In the genomic region with DNA sequence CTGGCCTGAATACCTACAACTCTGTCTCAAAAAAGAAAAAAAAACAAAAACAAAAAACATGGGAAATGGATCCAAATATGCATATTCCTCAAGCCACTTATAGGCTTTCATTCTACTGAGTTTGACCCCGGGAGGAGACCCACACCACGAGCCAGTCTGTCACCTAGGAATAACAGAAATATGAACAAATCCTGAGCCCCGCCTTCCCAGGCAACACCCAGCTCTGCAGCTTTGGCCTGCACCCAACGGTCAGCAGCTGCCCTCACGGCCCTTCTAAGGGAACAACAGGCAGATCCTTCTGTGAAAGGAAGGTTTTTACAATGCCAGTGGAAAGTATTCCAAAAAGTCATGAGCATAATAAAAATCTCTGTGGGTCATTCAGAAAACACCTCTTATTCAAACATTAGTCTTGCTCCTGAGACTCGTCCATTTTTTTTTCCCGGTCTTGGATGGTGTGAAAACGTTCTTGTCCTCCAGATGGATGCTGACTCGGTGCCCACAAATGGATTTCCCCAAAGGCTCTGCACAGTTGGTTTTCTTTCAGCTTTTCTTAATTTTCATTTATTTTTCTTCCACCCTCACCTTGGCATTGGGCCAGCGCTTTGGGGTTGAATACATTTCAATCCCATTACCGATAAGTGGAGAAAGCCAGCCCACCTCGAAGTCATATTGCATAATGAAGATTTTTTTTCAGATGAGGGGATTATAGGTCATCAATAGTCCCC, we compare ENCODE assay signal across 9 mouse cellular contexts.
A peak's percentile ranks its signal among the peaks of the same experiment; 100 is the strongest.
DNase-seq lines count a peak whose midpoint lies in the region; ATAC-seq lines count a peak whose summit lies in the region.
"Had no signal": no experiment of that assay in that cellular context is flagged by ENCODE, and none has a peak within 500 bp of the region (broad histone marks: within the 10 kb centered on the region; RNA-seq: fewer than 3 reads in every experiment).

No protein-coding gene starts in this region.

- no peaks in the 10 kb centered on the region for H3K9me3 ChIP-seq in forebrain, embryonic 14.5 days (replicated peaks; ENCODE audit: control insufficient read depth, low read length)
- no peaks in the 10 kb centered on the region for H3K9me3 ChIP-seq in forebrain, embryonic 12.5 days
- no peaks in the 10 kb centered on the region for H3K9me3 ChIP-seq in midbrain, embryonic 15.5 days
- H3K9me3 ChIP-seq: hindbrain, embryonic 15.5 days had no signal

- peaks cover 8% of the 10 kb centered on the region for H3K4me1 ChIP-seq in forebrain, embryonic 14.5 days (ENCODE audit: control insufficient read depth, insufficient read depth, low read length)
- H3K4me1 ChIP-seq in forebrain, embryonic 12.5 days: no peaks in the 10 kb centered on the region; the same call in 1 of the 2 replicates
- H3K4me1 ChIP-seq in midbrain, embryonic 15.5 days: peaks cover 6% of the 10 kb centered on the region

- no peak overlapping the region for H3K27ac ChIP-seq in forebrain, embryonic 14.5 days (ENCODE audit: low read depth, low read length)
- H3K27ac ChIP-seq in forebrain, embryonic 12.5 days: no peak overlapping the region
- peak overlapping the region; percentile 24; the same call in 1 of the 2 replicates for H3K27ac ChIP-seq in midbrain, embryonic 15.5 days
- H3K27ac ChIP-seq: hindbrain, embryonic 15.5 days had no signal

- H3K27me3 ChIP-seq in forebrain, embryonic 14.5 days (replicated peaks; ENCODE audit: control insufficient read depth, insufficient read depth, low read length): no peaks in the 10 kb centered on the region
- H3K27me3 ChIP-seq in forebrain, embryonic 12.5 days: no peaks in the 10 kb centered on the region
- H3K27me3 ChIP-seq in midbrain, embryonic 15.5 days (replicated peaks): no peaks in the 10 kb centered on the region
- H3K27me3 ChIP-seq: hindbrain, embryonic 15.5 days had no signal

- no peak overlapping the region for H3K9ac ChIP-seq in forebrain, embryonic 14.5 days (ENCODE audit: low read length)
- H3K9ac ChIP-seq in forebrain, embryonic 12.5 days: no peak overlapping the region
- H3K9ac ChIP-seq in midbrain, embryonic 15.5 days: no peak overlapping the region
- H3K9ac ChIP-seq: hindbrain, embryonic 15.5 days had no signal

- no peaks in the 10 kb centered on the region for H3K36me3 ChIP-seq in forebrain, embryonic 14.5 days (ENCODE audit: control insufficient read depth, insufficient read depth, low read length)
- H3K36me3 ChIP-seq in forebrain, embryonic 12.5 days (replicated peaks): no peaks in the 10 kb centered on the region
- no peaks in the 10 kb centered on the region for H3K36me3 ChIP-seq in midbrain, embryonic 15.5 days (replicated peaks)
- H3K36me3 ChIP-seq: hindbrain, embryonic 15.5 days had no signal

- peak; percentile 82 for DNase-seq in forebrain, embryonic 14.5 days (ENCODE audit: low spot score)
- peak; percentile 4 for DNase-seq in ovary, adult 18-20 months (ENCODE audit: low spot score)
- DNase-seq in ovary, postnatal 10 days (ENCODE audit: low spot score): no peak
- DNase-seq in cerebellum, postnatal 36 days: peak; percentile 6 to 18
- no peak for DNase-seq in spleen, postnatal 10 days (ENCODE audit: low spot score in 2 of 2)
- DNase-seq in spleen, postnatal 36 days (ENCODE audit: low spot score in 2 of 2): no peak

- H3K4me2 ChIP-seq in forebrain, embryonic 14.5 days (ENCODE audit: low read length): no peak overlapping the region
- no peak overlapping the region for H3K4me2 ChIP-seq in forebrain, embryonic 12.5 days
- H3K4me2 ChIP-seq in midbrain, embryonic 15.5 days: no peak overlapping the region
- H3K4me2 ChIP-seq: hindbrain, embryonic 15.5 days had no signal

- peak; percentile 61; the same call in 1 of the 2 replicates for ATAC-seq in forebrain, embryonic 14.5 days
- ATAC-seq in forebrain, embryonic 12.5 days (ENCODE audit: low FRiP score): no peak
- ATAC-seq in midbrain, embryonic 15.5 days (replicated peaks): no peak

- no peak overlapping the region for H3K4me3 ChIP-seq in forebrain, embryonic 14.5 days (ENCODE audit: low read depth, low read length)
- H3K4me3 ChIP-seq in forebrain, embryonic 12.5 days (replicated peaks): no peak overlapping the region
- no peak overlapping the region for H3K4me3 ChIP-seq in midbrain, embryonic 15.5 days
- H3K4me3 ChIP-seq: hindbrain, embryonic 15.5 days had no signal

- WGBS in forebrain, embryonic 14.5 days: 25% methylated on average over 12 of the region's 12 CpGs
- 58% methylated on average over 12 of the region's 12 CpGs for WGBS in forebrain, embryonic 12.5 days
- WGBS in midbrain, embryonic 15.5 days: 40% methylated on average over 12 of the region's 12 CpGs

Comparison
In these comparisons a context has a peak if more than half of its experiments do, and no peak if none do; other contexts are left out.
1. DNase-seq: peak in forebrain, embryonic 14.5 days (single experiment), ovary, adult 18-20 months (single experiment) and cerebellum, postnatal 36 days (2 of 2); none in ovary, postnatal 10 days (single experiment), spleen, postnatal 10 days (0 of 2) and spleen, postnatal 36 days (0 of 2).